Mouse (Mus musculus) cerebellum, adult 9-10 months (tissue): Measurements from ENCODE around the gene Cacng4.

Experiments
- DNase-seq: peaks from one replicate; pipeline ENCODE4 v3.0.0; 2022

Cacng4 gene

DNA sequence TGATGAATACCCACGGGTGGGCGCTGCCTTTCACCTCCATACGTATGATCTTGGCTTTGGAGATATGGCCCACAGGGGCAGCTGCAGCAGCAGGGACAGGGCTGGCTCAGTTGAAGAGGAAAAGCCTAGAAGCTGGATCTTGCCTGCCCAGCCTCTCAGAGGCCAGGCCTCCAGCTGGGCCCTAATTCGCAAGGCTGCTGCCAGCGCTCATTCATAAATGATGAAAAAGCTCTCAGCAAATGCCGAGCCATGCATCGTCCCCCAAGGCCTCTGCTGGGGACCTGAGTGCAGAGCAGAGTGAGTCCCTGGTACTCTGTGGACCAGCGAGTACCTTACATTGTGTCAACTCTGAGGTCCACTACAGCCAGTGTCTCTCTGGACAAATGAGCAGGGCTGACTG lies 26.0 kb downstream of the Cacng4 start:
- DNase-seq = no peak

DNA sequence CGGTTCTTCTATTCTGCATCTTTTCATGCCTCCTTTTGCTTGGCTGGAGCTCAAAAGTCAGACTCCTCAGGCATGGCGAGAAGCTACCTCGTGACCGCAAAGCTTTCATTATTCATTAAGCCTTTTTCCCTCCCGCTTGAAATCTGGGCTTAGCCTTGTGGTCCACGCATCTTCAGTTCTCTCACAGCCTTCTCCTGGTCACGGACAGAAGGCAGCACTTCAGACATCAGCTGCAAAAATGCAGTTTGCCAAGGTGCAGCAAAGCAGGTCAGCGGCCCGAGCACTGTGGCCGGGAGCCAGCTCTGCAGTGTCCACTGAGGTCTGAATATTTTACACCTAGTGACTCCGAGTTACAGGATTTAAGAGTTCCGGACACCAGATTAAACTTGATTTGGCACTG lies 27.4 kb downstream of the Cacng4 start:
- DNase-seq = peak; percentile 41

DNA sequence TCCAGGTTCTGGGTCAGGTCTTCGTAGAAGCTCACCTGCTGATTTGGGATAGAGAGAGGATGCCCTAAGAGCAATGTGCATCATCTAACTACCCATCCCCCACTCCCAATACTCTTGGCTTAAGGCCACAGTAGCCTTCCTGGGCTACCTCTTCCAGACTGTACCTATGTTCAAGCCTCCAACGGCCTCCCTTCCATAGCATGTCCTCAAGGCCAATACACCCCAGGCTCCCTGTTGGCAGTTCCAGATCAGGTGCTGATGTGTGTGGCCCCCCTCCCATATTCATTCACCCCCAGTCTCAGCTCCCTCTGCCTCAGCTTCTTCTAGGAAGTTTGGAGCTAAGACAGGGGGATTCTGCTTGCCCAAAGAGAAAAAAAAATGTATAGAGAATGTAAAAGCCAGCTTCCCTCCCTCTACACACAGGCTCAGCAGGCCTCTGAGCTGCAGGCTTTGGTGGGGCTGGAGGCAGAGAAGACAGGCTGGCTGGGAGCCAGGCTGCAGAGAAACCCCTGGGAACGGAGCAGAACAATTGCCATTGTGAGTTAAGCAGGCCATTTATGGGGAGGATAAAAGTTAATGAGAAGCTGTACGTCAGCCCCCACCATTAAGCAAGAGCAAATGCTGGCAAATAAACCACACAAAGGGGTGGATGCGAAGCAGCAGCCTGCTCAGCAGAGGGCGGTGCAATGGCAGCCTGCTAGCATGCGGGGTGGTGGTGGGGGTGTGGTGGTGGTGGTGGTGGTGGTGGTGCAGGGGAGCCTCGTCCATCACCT lies 31.5 kb downstream of the Cacng4 start:
- no peak for DNase-seq

DNA sequence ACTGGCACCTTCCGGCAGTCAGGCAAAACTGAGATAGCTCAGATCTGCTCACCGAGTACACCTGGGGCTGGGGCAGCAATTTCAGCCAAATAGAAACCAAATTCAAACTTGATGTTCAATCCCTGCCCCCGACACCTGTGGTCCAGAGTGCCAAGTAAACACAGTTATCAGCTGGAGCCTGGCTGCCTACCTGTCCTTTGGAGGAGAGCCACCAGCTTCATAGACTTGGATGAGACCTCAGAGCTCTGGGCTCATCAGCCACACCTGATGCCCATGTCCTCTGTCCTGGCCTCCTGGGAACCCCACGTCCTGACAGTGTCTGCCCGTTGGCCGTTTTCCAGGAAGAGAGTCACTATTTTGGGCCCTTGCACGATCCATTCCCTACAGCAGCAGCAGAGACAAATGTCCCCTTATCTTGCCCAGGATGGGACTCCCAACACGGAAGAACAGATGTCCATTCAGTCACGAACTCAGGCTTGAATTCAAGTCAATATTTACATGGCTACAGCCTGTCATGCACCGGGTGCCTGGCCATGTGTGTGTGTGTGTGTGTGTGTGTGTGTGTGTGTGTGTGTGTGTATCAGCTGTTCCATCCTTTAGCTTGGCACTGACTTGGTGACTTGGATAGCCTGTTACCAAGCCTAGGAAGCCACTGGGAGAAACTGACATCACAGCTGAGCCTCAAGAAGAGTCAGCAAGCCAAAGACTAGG lies 32.4 kb downstream of the Cacng4 start:
- DNase-seq = peak; percentile 17

DNA sequence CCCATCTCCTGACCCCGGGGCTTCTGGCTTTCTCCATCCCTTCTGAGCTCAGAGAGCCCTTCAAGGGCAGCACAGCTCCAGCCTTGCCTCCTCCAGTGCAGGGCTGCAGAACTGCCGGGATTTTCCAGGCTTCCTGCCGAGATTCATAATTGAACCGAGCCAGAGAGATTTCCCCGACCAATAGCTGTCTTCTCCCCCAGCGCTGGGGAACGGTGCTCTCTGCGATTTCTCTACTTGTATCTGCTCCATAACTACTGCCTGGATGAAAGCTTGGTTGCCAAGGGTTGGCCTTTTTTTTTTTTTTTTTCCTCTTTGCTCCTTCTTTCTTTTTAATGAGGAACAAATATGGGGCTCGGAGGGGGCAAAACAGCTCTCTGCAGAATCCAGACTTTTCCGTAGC lies 34.4 kb downstream of the Cacng4 start:
- DNase-seq = no peak

DNA sequence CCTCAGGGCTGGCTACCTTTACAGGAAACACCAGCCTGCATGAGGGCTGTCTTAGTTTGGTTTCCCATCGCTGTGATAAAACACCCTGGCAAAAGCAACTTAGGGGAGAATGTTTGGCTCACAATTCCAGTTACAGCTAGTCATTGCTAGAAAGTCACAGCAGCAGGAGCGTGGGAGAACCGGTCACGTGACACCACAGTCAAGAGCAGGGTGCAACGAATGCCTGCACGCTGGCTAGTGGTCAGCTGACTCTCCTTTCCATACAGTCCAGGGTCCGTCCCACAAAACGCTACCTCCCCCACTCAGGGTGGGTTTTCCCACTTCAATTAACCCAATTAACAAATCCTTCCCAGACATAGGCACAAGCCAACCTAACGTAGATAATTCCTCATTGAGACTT lies 34.8 kb downstream of the Cacng4 start:
- DNase-seq = no peak

DNA sequence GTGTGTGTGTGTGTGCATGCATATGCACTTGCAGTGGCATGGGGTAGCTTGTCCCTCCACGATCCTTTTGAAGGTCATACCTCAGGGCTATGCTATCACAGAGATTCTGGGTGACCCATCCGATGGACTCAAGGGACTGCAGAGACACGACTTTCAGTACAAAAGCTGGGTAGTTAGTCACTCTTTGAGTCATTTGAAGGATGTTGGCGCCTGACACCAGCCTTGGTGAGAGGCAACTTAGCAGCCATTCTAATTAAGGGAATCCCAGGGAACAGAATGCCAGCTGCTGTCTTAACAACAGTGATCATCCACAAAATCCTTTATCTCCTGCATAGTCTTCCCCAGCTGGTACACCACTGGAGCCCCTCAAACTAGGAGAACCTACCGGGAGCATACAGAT lies 45.2 kb downstream of the Cacng4 start:
- DNase-seq = no peak

DNA sequence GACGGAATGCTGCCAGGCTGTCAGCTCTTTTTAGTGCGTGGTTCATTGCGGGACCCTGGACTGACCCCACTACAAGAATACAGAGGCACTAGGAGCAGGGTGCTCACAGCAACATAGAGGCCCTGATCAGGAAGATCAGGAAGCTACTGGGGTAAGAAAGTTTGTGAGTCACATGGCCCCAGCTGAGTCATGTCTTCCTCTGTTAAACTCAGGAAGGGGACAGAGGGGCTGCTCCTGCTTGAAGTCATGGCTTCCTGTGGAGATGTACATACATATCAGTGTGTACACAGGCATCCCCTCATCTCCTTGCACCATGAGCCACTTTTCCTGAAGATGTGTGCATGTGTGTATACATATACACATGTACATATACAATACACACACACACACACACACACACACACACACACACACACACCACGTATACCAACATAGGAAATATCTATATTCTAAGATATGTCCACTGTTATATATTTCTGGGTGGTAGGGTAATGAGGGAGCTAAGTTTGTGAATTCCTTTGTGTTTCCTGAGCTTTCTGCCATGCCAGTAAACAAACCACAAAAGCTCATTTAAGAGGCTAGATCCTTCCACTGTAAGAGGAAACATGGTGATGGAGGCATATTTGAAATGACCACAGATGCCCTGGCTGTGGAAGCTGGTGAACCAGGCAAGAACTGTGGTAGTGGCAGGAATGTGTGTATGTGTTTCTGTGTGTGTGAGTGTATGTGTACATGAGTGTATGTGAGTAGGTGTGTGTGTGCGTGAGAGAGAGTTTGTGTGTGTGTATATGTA lies 45.9 kb downstream of the Cacng4 start:
- DNase-seq = no peak

DNA sequence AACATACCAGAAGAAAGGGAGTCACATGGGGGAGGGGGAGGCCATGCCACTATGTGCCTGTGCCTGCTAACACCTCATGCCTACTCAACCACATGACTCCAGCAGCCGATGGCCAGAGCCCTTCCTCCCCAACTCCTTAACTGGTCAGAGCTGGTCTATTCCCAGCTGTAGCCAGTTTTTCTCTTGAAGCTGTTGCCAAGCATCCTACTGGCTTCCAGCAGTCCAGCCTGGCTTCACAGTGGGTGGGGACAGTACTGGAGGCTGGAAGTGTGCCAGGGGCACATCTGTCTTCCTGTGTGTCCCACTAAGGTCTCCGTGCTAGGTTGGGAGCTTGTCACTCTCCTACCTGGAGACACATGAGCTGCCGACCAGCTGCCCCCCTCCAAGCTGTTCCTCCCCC lies 51.3 kb downstream of the Cacng4 start:
- DNase-seq = no peak

DNA sequence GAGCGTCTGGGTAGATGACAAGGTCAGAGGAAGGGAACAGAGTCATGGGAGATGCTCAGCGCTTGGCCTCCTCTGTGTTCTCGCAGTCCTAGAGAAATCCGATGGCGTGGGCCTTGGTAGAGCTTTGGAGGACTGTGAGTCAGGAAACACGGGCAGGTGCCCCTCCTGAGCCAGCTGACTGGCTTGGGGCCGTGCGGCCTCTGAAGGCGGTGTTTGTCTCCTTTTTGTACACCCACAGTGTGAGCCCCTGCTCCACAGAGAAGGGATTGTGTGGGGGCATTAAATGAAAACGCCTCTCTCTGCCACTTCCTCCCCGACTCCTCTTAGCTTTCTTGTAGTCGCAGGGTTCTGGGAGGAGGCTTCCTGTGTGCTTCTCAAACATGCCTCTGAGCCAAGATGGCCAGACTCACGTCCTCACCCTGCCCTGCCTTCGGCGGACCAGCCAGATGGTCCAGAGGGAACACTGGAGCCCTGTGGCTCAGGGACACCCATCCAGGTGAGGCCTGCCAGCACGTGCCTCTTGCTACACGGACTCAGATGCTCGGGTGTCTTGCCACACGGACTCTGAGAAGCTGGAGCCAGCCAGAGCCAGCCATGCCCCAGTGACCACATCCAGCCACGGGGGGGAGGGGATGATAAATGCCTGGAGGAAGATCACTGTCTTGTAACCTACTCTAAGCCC lies 55.8 kb downstream of the Cacng4 start:
- no peak for DNase-seq

DNA sequence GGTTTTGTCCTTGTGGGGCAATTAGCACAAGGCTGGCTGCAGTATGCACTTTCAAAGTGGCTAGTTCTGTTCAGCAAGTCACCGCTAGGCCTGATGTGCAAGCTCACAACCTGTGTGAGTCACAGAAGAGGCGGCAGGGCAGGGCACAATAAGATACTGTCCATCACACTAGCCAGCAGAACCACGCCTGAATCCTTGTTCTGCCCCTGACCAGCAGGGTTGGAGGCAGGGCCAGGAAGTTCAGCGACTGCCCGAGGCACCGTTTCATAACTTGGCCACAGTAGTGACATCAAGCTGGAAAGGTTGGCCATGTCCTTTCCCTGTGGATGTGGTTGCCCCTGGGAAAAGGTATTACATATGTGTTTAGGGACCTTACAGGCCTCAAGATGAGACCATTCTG lies 56.5 kb downstream of the Cacng4 start:
- no peak for DNase-seq

DNA sequence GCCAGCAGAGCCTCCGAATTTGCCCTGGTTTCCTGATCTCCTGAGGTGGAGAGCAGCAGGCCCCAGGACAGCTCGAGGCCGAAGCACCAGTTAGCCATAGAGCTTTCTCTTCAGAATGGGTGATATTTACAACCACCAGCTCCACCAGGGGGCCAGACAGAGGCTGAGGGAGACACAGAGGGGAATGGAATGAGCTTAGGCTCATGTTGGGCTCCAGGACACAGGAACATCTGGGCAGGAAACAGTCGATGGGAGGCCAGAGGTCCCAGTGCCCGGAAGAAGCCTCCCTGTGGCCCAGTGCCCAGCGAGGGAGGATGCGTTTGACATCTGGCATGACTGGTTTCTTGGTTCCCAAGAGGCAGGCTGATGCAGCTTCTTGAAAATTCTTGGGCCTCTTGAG lies 60.2 kb downstream of the Cacng4 start:
- DNase-seq = no peak

DNA sequence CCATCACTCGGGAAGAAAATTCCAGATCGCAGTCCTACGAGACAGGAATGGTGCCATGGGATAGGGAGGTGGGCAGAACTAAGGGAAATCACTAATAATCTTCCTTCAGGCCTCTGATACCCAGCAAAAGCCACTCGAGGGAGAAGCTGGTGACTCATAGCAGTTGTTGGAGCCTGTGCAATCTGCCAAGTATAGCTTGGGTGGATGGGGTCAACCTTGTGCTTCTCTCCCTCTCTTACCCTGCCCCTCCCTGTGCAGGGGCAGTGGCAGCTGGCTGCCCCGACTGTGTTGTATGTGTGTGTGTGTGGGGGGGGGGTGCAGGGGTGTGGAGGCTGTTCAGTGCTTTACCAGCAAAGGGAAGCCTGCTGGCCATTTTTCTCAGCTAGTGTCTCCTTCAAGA lies 62.9 kb downstream of the Cacng4 start:
- DNase-seq = no peak

DNA sequence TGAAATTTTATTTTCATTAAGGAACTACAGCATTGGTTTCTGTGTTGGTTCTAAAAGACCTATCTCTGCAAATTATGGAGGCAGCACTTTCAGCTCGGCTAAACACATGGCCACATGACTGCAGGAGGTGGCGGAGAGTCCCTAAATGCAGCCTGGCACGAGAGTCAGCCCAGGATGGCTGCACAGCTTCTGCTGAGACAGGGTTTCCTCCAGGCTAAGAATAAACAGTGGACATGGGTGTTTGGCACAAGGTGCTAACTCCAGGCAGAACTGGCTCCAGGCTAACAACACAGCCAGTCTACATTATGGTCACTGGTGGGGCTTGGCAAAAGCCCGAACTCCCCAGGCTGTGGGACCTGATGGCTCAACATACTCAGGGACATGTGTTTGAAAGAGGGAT lies 63.4 kb downstream of the Cacng4 start:
- DNase-seq = peak; percentile 72

DNA sequence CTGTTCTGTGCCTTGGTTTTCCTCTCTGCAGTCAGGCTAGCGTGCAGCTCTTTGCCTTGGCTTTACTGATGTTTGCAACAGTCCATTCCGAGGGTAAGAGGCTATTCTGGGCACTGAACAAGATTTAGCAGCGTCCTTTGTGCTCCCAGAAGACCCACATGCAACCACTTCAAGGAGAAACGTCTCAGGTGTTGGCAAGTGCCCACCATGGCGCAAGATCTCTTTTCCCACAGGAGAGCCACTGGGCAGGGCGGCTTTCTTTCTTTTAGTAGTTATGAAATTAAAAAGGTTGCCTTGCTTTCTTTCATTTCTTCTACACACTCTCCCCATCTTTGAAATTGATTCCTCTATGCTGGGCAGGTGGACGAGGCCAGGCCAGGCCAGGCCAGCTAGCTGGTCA lies 65.2 kb downstream of the Cacng4 start:
- DNase-seq = no peak

DNA sequence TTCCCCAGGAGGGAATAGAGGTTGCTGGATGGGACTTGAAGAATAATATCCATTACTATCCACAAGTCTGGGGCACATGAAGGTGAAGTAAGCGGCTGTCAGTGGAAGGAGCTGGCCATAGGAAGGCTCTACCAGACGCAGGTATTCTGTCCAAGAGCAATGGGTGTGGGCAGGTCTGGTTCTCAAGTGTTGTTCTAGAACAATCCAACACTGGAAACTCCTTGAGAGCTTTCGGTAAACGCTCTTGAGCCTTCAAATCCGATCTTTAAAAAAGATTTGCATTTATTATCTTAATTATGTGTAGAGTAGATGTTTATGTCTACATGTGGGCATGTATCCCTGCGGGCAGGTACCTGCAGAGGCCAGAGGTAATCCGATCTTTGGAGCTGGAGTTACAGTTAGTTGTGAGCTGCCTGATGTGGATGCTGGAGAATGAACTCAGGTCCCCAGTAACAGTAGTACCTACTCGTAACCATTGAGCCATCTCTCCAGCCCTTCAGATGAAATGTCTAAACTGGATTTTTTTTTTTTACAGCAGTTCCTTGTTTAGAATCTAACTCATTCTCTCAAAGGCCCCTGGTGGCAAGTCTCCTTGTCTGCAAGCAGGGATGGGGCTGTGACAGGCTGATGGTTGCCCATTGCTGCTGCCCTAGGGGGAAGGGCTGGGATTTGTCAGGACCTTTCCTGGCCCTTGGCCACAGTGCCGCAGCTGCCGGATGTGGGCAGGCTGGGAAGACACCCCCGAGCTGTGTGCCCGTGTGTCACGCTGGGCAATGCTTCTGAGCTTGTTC lies 66.1 kb downstream of the Cacng4 start:
- no peak for DNase-seq

DNA sequence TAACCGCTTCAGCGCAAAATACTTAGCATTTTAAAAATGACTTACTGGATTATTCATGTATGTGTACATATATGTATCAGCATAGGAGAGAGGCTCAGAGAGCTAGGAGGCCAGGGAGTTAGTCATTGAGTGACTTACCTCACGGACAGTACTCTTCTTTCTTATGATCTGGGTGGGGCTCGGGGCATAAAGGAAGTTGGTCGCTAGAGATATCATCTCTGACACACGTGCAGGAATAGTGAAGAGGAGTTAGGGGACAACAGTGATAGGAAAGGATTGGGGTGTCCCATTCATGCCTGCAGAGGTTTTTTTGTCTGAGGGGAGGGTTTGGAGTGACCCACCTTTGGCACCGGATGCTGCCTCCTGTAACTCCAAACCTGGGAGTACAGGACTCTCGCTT lies 69.8 kb downstream of the Cacng4 start:
- no peak for DNase-seq

DNA sequence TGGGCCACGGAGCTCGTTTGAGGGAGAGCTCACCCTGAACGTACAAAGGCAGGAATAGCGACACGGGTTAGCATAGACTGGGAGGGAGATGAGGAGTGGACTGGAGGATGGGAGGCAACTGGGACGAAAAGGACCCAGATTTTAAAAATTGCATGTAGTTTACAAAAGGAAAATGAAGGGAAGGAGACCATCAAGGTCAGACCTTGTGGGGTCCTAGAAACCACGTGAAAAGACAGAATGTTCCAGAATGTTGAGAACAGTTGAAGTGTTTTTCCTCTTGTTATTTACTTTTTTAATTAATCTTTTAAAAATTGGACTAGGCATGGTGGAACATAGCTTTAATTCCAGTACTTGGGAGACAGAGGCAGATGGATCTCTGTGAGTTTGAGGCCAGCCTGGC lies 73.3 kb downstream of the Cacng4 start:
- no peak for DNase-seq

DNA sequence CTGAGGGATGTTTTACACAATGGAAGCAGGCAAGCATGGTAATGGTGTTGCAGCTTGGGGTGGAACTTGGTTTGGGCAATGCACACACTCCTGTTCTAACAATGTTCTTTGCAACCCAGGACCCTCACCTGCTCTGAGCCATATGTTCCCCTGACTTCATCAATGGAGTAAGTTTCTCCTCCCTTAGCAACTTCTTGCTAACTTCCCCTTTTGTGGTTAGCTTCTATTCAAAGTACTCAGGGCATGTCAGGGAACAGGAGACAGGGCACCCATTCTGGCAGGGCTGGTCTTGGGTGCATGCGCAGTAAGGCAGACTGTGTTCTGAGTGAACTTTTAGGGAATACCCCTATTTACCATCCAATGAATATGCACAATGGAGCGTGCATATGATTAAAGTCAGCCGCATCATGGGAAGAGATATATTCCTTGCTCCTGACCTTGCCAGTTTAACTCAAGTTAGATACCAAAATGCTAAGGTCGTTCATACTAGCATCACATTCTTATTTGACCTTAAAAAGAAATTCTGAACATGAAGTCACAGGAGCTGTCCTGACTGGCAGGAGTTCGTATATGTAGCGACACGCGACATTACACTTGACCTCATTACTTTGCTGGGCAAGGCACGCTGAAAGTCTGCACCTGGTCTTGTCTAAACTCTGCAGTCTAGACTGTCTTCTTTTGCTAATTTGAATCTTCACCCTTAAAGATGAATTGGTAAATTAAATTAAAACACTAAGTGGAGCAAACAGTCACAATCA lies 73.9 kb downstream of the Cacng4 start:
- DNase-seq = no peak

DNA sequence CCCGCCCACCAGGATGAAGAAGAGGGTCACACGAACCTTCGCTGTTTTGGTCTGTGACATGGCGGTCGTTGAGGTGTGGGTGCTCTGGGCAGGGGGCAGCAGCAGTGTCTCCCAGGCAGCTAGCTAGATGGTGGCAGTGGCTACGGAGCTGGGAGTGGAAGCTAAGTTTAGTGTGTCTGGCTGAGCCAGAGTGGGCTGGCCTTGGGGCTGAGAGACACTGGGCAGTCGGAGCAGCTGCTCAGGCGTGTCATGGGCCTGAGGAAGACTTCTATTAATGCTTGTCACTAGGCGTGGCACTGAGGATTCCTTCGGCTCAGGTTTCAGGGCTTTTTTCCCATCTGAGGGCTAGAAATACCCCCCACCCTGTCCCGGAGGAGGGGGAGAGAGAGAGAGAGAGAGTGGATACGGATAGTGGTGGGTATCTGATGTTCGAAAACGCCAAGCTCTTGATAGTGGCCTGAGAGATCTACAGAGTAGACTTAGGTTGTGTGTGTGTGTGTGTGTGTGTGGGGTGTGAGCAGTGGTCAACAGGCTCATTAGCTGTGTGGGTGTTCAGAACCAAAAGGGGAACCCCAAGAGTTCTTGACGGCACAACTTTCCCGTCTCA lies 77.9 kb downstream of the Cacng4 start, which contains the start of gene Cacng1:
Cacng1 (minus strand) TSS at position 191 of the 607 bp plus-strand sequence.
- DNase-seq = no peak

DNA sequence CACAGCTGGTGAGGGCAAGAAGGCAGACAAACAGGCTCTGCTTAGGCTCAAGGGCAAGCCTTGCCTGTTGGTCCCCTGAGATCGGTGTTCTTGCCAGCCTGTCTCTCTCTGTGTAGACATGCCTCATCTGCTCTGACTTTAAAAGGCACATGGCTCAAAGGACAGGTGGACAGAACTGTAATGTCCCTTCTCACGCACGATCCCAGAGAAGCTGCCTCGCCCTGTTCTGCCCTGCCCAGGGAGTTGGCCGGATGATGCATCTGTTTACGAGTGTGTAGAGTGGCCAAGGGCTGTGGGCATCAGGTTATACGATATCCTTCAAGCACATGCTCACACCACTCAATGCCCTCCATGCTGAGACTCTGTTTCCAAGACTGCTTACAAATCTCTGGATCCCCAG lies 80.0 kb downstream of the Cacng4 start:
- DNase-seq = no peak
